Mouse (Mus musculus) ES-E14 (cell line): ENCODE measurements around the gene Lasp1. TPM values are rescaled to one million over a fixed set of nuclear protein-coding genes. Genes with fewer than 3 reads are reported as not detected.

Experiments used
- DNase-seq: peaks from one replicate; pipeline ENCODE4 v3.0.0-alpha.2; 2013; ENCODE audit warnings: low read depth, low spot score
- H3K27ac ChIP-seq: 2 replicates; pipeline ENCODE4 v1.5.1; 2012; ENCODE audit warnings: low read depth, mild to moderate bottlenecking, low read length, moderate library complexity, mixed read lengths; ENCODE audit not compliant: poor library complexity, insufficient read depth, severe bottlenecking
- H3K36me3 ChIP-seq: 2 replicates; pipeline ENCODE4 v1.6.1; 2012; ENCODE audit warnings: mild to moderate bottlenecking, low read length, moderate library complexity, mixed read lengths; ENCODE audit not compliant: control insufficient read depth, poor library complexity, insufficient read depth, severe bottlenecking
- H3K4me1 ChIP-seq, 2 experiments: fragments of 150-350 bp in 1 of 2; sonication (generic) in 1 of 2; 2 replicates each; pipeline ENCODE4 v1.6.1; 2012; ENCODE audit warnings: low read length in 2 of 2, mild to moderate bottlenecking in 1 of 2, mixed read lengths in 1 of 2; ENCODE audit not compliant: control insufficient read depth in 2 of 2, insufficient read depth in 2 of 2, poor library complexity in 1 of 2
- H3K4me3 ChIP-seq, 2 experiments: fragments of 150-350 bp in 1 of 2; sonication (generic) in 1 of 2; 2 replicates each; pipeline ENCODE4 v1.5.1; 2012; ENCODE audit warnings: low read length in 2 of 2, low read depth in 1 of 2, mild to moderate bottlenecking in 1 of 2, mixed read lengths in 1 of 2; ENCODE audit not compliant: insufficient read depth in 1 of 2, poor library complexity in 1 of 2, severe bottlenecking in 1 of 2
- H3K9ac ChIP-seq: 2 replicates; pipeline ENCODE4 v1.6.1; 2012; ENCODE audit warnings: low read depth, mild to moderate bottlenecking, low read length, mixed read lengths; ENCODE audit not compliant: poor library complexity, insufficient read depth, severe bottlenecking
- H3K9me3 ChIP-seq: fragments of 150-350 bp; sonication (generic); 2 replicates; pipeline ENCODE4 v1.6.1; 2012; ENCODE audit warnings: low read depth, mild to moderate bottlenecking, low read length; ENCODE audit not compliant: control insufficient read depth, insufficient read depth
- CHD2 ChIP-seq: IDR thresholded peaks from 2 replicates; pipeline ENCODE4 v1.6.1; 2014; ENCODE audit warnings: mild to moderate bottlenecking, low read depth, low read length, inconsistent platforms
- HCFC1 ChIP-seq: IDR thresholded peaks from 2 replicates; pipeline ENCODE4 v1.6.1; 2012; ENCODE audit warnings: low read length, inconsistent platforms, borderline replicate concordance; ENCODE audit not compliant: insufficient read depth
- MAFK ChIP-seq: IDR thresholded peaks from 2 replicates; pipeline ENCODE4 v1.6.1; 2014; ENCODE audit warnings: mild to moderate bottlenecking, low read depth, low read length, inconsistent platforms; ENCODE audit not compliant: insufficient read depth
- ZC3H11A ChIP-seq: IDR thresholded peaks from 2 replicates; pipeline ENCODE4 v1.6.1; 2012; ENCODE audit warnings: low read depth, mild to moderate bottlenecking, inconsistent platforms, low read length, borderline replicate concordance
- ZNF384 ChIP-seq: IDR thresholded peaks from 2 replicates; pipeline ENCODE4 v1.6.1; 2012; ENCODE audit warnings: low read depth, low read length, inconsistent platforms
- in situ Hi-C, 2 experiments: fragments of 600-800 bp; cut with MboI; formaldehyde crosslinking; loops; one replicate each; pipeline ENCODE4 v1.15.1; 2025; ENCODE audit warnings: low sequenced_read_pairs in 2 of 2, inconsistent platforms in 1 of 2; ENCODE audit not compliant: unreplicated experiment in 2 of 2
- total RNA-seq: library from RNA; depleted of rRNA; stranded (reverse); fragments of 300-350 nt; gene quantifications from 2 replicates; pipeline ENCODE4 v1.2.3, GENCODE M21; 2012

Lasp1 gene
- total RNA-seq, 1 experiment = 147 TPM

DNA sequence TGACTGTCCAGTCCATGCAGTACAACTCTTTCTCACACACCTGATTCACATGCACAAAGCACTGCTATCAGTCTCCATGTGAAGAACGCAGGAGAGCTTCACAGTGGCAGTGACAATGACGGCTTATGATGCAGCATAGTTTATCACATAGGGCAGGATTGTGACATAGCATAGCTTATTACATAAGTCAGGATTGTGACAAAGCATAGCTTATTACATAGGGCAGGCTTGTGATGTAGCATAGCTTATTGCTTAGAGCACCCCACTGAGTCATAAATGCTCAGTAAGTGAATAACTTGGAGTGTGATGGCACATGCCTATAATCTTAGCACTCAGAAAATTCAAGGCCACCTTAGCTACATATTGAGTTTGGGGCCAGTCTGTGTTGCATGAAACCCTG is 56.7 kb downstream of the Lasp1 start:
- H3K4me1 ChIP-seq = peaks cover under 1 to 2% of the 10 kb centered on the region in 2 experiments; a peak in 1 of 4 replicates
- no peak overlapping the region for H3K4me3 ChIP-seq
- no peaks in the 10 kb centered on the region for H3K36me3 ChIP-seq
- no peaks in the 10 kb centered on the region for H3K9me3 ChIP-seq
- no peak for TF ChIP-seq ZC3H11A
- TF ChIP-seq HCFC1 = no peak
- no peak for TF ChIP-seq MAFK
- TF ChIP-seq CHD2 = no peak
- TF ChIP-seq ZNF384 = no peak
- in situ Hi-C loops = no loop called here
- DNase-seq = no peak
- no peak overlapping the region for H3K27ac ChIP-seq
- no peak overlapping the region for H3K9ac ChIP-seq

DNA sequence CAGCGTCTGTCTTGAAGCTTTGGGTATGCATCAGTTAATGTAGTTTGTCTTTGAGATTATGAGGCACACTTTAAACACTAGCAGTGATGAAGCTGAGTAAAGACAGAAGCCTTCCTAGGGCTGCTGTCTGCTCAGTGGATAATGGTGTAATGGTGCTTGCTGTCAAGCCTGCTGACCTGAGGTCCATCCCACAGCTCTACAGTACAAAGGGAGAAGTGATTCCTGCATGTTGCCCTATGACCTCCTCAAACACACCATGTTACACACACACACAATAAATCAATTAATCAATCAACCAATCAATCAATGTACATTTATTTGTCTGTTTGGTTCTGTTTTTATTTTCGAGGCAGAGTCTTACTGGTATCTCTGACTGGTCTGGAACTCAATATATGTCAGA is 63.3 kb downstream of the Lasp1 start:
- Histone ChIP-seq H3K4me3 (no peak overlapping the region), H3K9me3 (no peaks in the 10 kb centered on the region; the same call in 1 of the 2 replicates), H3K36me3 (no peaks in the 10 kb centered on the region), H3K9ac (no peak overlapping the region), H3K4me1 (no peaks in the 10 kb centered on the region), H3K27ac (no peak overlapping the region)
- TF ChIP-seq HCFC1 = no peak
- TF ChIP-seq ZNF384 = no peak
- no peak for TF ChIP-seq MAFK
- TF ChIP-seq CHD2 = no peak
- no peak for TF ChIP-seq ZC3H11A
- in situ Hi-C loops = no loop called here
- DNase-seq = no peak

GRCm38 (mm10) chr11:97865421-97865820 is 66.6 kb downstream of the Lasp1 start:
- in situ Hi-C loops = no loop called here
- Histone ChIP-seq H3K36me3 (no peaks in the 10 kb centered on the region), H3K4me1 (no peaks in the 10 kb centered on the region), H3K9me3 (no peaks in the 10 kb centered on the region; the same call in 1 of the 2 replicates), H3K9ac (no peak overlapping the region), H3K27ac (no peak overlapping the region), H3K4me3 (no peak overlapping the region)
- DNase-seq = no peak
- TF ChIP-seq MAFK (no peak), ZNF384 (no peak), CHD2 (no peak), ZC3H11A (no peak), HCFC1 (no peak)

GRCm38 (mm10) chr11:97866091-97866888 is 67.5 kb downstream of the Lasp1 start:
- H3K4me3 ChIP-seq = no peak overlapping the region
- in situ Hi-C loops = no loop called here
- no peak overlapping the region for H3K9ac ChIP-seq
- H3K4me1 ChIP-seq = no peaks in the 10 kb centered on the region
- no peaks in the 10 kb centered on the region; the same call in 1 of the 2 replicates for H3K9me3 ChIP-seq
- TF ChIP-seq CHD2 (no peak), MAFK (no peak), HCFC1 (no peak), ZC3H11A (no peak), ZNF384 (no peak)
- no peaks in the 10 kb centered on the region for H3K36me3 ChIP-seq
- H3K27ac ChIP-seq = no peak overlapping the region
- DNase-seq = no peak
